Mouse (Mus musculus) left cerebral cortex, postnatal 10 days (tissue): ENCODE data around the gene E130308A19Rik. TPM values are rescaled to one million over a fixed set of nuclear protein-coding genes. Genes with fewer than 3 reads are reported as not detected.
A peak's percentile ranks its signal among the peaks of the same experiment; 100 is the strongest.
"Not testable (repeated sequence)": the region's sequence is repeated elsewhere in the genome, so short reads cannot be mapped to it uniquely, and the experiment has no call there.

ENCODE experiments used
- DNase-seq, 2 experiments: peaks; one replicate each; pipeline ENCODE4 v3.0.0; 2021 to 2022; ENCODE audit warnings: low spot score in 2 of 2, mixed read lengths in 1 of 2; ENCODE audit errors: extremely low spot score in 1 of 2
- intact Hi-C: fragments of 180-260 bp; cut with DNase I; formaldehyde crosslinking; loops from one replicate; pipeline ENCODE4 v1.15.1; 2025
- total RNA-seq, 2 experiments: library from RNA; stranded (reverse); gene quantifications; 2 replicates each; pipeline ENCODE4 v1.2.3; 2021

Gene E130308A19Rik
- total RNA-seq, 2 experiments from 2014 or later: 9.3 to 10.0 TPM

DNA sequence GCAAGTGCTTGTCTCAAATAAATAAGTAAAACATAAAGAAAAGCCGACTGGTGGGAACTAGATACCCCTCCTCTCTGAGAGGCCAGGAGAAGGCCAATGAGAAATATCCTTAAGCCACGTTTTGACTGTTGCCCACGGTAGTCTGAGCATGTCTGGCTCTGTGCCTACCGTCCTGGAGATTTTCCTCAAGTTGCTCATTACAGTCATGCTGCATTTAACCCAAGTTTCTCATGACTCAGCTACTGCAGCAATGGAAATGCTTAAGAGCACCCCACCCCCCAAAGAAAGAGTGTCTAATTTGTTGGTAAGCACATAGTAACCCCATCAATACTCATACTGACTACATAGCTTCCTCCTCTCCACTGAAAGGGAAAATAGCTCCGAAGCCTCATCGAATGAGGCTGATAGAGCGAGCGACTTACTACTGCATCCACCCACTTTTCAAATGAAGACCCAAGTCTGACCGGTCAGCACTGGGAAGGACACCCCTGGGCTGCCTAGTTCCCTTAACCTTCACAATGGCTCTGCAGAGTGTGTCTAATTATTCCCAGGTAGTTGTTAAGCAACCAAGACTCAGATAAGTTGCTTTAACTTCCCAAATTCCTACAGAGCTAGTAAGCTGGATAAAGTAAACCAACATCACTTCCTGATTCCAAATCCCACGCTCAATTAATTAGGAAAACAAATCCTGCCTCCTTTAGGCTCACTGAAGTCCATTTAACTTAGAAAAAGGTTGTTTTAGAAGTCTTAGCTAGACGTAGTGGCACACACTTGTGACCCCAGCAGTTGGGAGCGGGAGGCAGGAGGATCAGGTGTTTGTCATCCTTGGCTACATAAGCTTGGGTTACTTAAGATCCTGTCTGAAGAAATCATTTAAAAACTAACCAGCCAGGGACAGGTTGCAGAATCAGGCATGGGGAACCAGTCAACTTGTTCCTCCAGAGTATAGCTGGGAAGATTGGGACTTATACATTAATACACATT lies 131.7 kb downstream of the E130308A19Rik start:
- intact Hi-C loops: loop anchor here (5.0 kb wide), 1 partner anchor 130 kb away; the partner anchor contains the start of gene E130308A19Rik
- DNase-seq: no peak

DNA sequence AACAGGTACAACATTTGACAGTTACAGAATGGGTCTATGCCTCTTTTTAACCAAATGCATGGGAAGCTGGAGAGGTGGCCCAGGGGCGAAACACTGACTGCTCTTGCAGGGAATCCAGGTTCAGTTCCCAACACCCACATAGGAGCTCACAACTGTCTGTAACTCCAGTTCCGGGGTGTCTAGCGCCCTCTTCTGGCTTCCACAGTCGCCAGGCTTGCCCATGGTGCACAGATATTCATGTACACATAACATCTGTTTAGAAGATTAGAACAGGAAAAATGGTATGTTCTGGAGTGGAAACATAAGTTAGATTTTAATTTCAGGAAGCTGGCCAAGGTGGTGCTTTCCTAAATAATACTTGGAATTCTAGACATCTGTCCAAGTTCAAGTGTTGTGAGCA lies 134.0 kb downstream of the E130308A19Rik start:
- no peak for DNase-seq
- intact Hi-C loops: no loop called here

DNA sequence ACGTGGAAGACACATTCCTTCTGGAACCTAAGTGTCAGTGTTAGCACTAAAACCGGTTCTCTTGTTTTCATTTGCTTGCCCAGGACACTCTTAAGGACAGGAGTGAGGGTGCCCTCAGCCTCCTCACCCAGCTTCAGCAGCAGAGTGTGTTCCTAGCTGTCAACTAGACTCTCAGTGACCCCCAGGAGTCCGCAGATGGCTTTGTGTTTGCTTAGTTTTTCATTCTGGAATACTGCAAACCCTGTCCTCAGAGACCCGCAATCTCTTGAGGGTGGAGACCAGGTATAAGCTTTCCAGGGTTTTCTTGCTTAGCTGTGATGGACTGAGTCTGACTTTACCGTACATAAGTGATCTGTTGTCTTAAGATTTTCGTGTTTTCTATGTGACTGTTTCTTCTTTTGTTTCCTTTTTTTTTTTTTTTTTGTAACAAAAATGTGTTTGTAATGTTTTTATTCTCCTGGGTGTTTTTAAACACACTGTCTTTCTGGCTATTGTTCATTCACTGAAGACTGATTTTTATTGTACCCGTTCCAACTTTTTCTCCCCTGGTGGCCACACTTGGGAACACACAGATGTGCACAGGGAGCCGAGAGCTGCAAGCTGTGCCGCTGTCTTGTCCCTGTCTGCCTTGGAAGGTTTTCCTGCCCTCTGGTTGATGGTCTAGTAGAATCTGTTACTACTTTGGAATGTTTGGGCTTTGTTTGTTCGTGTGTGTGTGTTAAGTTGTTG lies 134.8 kb downstream of the E130308A19Rik start:
- DNase-seq: peak in 1 of 2 experiments; percentile 64
- intact Hi-C loops: no loop called here

DNA sequence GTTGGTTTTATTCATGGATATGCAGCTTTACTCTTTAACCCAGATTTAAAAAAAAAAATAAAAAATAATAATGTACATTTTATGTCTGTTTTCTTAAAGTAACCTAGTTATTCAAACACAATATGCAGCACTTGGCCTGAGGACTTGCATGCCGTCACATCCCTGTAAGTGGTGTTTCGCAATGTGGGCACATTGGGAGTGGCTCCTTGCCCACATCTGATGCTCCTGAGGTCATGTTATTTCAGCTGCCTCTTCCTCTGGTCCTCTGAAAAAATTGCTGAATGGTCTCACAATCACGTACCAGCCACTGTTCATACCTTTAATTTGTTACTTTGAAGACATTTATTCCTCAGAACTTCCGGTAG lies 135.3 kb downstream of the E130308A19Rik start:
- intact Hi-C loops: no loop called here

DNA sequence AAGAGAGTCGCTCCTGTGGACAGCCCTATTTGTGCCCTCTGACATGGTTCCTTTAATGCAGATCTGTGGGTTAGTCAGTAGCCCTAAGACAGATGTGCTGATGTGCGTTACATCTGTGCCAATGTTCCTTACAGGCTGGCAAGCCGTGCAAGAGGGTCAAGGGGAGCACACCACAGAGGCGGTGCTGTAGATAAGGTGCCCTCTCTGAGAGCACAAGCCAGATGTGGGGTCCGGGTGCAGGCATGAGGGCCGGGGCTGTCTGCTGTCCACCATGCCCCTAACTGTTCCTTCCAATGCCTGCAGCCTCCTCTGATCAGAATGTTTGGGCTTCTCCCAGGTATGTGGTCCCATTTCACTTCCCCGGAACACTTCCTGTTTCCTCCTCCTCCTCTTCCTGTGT lies 138.9 kb downstream of the E130308A19Rik start:
- DNase-seq: no peak
- intact Hi-C loops: no loop called here

More for the DNA sequence above, 135.3 kb downstream of the E130308A19Rik start:
- DNase-seq: no peak

DNA sequence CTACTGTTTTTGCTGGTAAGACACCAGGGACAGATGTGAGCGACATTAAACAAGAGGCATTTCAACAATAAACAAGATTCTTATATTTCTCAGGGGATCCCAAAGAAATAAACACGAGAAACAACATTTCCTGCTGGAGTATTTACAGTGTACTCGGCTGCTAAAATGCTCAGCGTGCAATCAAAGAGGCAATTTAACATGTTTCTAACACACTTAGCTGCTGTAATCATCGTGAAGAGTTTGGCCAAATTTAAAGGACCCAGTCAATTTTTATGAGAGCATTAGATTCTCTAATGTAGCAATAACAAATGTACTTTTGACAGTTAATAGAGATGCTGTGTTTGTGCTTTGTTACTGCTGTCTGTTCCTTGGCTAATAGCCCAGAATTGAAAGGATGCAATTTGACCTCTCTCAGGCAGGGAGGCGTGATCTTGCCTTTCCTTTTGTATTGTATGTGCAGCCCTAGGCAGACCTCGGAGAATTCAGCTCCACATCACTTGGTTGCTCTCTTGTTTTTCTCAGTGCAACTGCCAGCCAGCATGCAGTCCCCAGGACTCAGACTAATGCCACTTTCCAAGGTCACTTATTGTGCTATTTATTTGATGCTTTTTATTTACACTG lies 139.5 kb downstream of the E130308A19Rik start:
- DNase-seq: no peak
- intact Hi-C loops: no loop called here

DNA sequence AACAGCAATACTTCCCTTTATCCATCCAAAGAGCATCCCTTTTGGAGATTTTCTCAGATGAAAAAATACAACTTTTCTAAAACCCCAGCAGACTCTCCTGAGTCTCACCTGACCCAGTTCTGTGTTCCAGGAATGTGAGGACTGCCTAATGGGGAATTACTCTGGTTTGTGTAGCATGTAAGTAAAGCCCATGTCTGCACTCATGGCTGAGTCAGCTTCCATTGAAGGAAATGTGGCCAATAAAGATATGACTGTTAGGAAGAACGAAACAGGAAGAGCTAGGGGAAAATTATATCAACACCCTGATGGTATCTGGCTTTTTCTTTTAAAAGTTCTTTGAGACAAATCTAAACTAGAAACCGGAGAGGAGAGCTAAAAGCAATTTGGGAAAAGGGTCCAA lies 141.7 kb downstream of the E130308A19Rik start:
- DNase-seq: no peak
- intact Hi-C loops: no loop called here

DNA sequence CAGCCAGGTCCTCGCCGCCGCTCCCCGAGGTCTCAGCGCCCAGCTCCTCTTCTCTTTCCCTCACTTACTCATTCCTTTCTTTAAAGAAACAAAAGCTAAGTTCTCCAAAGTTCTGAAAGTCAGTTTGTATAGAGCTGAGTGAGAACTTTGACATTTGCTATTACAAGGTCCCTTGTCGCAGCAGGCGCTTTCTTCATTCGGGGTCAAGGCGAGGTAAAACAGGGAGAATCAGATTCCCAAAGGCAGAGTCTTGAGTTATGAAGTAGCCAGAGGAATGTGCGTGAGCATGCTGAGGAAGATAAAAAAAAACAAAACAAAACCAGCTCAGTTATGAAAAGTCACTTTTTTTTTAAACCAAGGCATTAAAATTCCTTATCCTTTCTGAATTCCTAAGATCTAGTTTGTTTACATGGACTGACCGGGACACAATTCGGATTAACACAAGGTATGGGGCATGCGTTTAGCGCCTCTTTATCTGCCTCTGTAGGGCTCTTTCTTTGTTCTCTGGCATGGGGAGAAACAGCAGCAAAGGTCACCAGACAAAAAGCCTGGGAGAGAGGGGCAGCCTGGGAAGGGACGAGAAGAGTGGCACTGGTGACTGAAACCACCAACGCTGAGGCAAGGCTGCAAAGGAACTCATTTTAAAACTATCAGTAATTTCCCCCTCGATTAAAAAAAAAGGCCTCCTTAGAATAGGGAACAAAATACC lies 146.3 kb downstream of the E130308A19Rik start:
- no peak for DNase-seq
- intact Hi-C loops: no loop called here

DNA sequence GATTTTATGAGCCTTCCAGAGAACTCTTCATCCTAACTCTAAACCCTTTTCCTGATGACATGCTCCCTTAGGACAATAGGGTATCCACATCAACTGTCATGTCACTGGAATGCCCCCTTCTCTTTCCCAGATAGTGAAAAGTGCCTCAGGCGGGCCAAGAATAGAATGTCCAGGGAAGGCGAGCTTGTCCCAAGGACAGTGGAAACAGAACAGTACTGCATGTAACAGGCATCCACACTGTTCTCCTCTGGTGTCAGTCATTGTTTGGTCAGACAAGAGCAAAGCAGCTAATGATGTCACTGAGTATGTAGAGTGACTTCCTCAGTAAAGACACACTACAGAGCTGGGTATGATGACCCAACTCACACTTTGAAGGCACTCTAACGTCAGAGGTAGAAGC lies 151.8 kb downstream of the E130308A19Rik start:
- intact Hi-C loops: loop anchor here (5.0 kb wide), 1 partner anchor 151 kb away; the partner anchor contains the start of gene E130308A19Rik
- DNase-seq: no peak

DNA sequence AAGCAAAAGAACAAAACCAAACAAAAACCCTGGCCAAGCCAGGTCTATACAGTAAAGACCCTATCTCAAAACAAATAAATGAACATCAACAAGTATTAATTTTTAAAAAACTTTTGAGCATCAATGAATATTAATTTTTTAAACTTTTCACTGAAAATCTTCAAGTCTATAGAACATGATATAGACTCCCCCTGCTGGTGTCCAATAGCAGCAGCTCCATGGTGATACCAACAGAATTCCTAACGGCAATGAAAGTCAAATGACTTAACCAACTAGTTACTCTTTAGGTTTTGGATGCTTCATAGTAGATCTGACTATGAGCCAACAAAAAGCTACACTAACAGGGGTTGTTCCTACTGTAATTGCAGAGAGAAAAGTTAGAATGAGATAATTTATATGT lies 154.6 kb downstream of the E130308A19Rik start:
- intact Hi-C loops: loop anchor here (10.0 kb wide), 1 partner anchor 396 kb away; no protein-coding TSS in a partner anchor
- DNase-seq: no peak

DNA sequence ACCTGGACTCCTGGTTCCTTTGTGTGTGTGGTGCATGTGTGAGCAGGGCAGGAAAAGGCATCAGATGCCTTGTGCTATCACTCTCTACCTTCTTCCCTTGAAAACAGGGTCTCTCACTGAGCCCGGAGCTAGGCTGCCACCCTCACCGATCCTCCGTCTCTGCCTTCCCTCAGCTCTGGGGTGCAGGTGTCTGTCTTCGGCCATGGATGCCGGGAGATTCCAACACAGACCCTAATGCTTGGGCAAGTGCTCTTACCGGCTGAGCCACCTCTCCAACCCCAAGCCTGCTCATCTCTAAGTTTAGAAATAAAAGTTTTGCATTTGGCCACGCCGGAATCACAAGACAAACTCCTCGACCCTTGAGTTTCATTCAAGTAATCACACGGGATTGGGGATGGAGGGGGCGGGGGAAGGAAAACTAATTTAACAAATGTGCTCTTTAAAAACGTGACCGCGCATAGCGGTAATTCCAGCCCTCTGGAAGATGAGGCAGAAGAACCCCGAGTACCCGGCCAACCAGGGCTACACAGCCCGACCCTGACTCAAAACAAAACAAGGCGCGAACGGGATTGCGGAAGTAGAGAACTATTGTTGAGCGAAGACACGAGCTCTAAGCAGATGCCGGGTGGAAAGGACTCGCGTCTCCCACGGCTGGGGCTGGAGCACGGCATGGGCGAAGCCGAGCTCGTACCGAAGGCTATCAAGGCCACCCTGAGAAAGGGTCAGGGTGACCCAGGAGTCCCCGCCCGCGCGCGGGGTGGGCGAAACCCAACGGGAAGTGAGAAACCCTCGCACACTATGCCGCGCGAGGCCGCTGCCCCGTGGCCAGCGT lies 157.1 kb downstream of the E130308A19Rik start:
- no peak for DNase-seq
- intact Hi-C loops: loop anchor here (10.0 kb wide), 1 partner anchor 398 kb away; no protein-coding TSS in a partner anchor

DNA sequence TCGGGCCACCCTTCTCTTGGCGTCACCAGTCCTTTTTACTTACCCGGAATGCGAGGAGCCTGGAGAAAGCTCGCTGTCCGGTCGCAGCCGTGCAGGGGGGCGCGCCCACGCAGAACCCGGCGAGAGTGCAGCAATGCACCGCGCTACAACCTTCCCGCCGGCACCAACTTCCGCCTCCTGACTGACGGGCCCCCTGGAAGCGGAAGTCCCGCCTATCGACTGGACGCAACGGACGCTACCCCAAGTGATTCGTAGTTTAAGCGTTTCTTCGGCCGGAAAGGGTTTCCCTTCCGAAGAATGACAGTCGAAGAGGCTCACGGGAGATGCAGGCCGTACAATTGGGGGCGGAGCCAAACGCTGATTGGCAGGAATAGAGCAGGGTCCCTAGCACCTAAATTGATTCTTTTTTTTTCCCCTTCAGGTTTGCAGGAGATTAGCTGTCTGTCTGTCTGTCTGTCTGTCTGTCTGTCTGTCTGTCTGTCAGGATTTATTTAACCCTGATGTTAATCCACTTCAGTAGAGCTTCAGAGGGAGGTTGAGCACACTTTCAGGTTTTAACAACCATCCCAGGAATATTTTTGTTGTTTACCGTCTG lies 157.8 kb downstream of the E130308A19Rik start:
- DNase-seq: peak; percentile 96 to 97
- intact Hi-C loops: loop anchor here (2.0 to 10.0 kb wide), 2 partner anchors 145 to 399 kb away; no protein-coding TSS in a partner anchor

DNA sequence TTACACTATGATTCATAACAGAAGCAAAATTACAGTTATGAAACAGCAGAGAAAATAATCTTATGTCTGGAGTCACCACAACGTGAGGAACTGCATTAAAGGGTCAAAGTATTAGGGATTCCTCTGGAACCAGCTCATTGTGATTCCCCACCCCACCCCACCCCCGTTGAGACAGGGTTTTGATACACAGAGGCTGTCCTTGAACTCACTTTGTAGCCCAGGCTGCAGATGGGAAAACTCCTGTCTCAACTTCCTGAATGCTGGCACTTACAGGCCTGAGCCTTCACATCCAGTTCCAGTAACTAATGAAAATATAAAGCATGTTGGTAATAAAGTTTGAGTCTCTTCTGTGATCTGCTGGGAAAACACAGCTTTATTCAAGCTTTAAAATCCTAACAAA lies 159.4 kb downstream of the E130308A19Rik start:
- intact Hi-C loops: loop anchor here (2.0 to 10.0 kb wide), 3 partner anchors 67 to 401 kb away; no protein-coding TSS in a partner anchor
- no peak for DNase-seq

DNA sequence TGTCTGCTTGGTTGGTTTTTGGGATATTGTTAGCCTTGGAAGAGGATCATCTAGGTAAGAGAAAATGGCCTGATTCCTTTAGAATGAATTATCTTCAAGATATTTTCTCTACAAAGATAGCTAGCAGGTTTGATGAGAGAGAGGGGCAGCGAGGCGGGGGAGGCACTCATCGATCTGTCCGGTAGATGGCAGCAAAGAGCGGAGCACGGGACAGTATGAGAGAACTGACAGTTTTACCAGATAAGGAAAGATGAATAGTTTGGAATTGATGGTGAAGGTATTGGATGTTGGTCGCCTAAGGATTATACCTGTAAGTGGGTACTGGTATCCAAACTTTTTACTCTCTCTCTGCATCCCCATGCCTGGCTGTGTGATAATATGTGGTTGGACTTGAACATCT lies 160.7 kb downstream of the E130308A19Rik start:
- intact Hi-C loops: loop anchor here (2.0 to 10.0 kb wide), 3 partner anchors 66 to 402 kb away; no protein-coding TSS in a partner anchor
- peak; percentile 62 to 79 for DNase-seq

DNA sequence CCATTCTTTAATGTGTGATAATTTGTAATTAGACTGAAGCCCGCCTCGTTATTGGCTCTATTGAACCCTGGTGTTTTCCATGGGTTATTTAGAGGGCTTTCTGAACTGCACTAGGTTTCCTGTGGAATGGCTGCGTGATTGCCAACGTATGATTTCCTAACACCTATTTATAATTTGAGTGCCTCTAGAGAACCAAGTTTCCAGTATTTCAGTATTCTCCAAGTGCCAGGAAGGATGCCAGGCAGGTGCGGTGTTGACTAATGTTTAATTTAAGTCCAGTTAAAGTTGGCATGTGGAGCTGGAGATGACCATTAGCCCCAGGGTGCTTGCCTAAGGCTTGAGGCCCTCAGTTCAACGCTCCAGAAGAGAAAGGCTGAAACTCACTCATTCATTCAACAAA lies 161.1 kb downstream of the E130308A19Rik start:
- no peak for DNase-seq
- intact Hi-C loops: loop anchor here (2.0 to 10.0 kb wide), 3 partner anchors 65 to 402 kb away; no protein-coding TSS in a partner anchor

DNA sequence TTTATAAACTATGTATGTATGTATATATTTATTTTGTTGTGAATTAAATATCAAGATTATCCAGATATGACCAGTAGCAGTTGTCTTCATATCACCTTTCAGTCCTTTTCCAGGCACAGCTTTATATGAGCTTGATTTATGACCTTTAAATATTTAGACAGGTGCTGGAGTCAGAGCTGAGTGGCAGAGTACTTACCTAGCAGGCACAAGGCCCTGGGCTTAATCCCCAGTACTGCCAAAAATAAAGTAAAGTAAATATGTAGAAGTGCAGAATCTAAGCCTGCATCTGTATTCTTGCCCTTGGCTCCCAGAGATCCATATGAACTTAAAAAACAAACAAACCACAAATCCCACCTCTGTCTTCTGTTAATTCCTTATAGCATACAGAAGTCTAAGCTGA lies 163.0 kb downstream of the E130308A19Rik start:
- no peak for DNase-seq
- intact Hi-C loops: loop anchor here (5.0 to 10.0 kb wide), 2 partner anchors 63 to 404 kb away; no protein-coding TSS in a partner anchor

DNA sequence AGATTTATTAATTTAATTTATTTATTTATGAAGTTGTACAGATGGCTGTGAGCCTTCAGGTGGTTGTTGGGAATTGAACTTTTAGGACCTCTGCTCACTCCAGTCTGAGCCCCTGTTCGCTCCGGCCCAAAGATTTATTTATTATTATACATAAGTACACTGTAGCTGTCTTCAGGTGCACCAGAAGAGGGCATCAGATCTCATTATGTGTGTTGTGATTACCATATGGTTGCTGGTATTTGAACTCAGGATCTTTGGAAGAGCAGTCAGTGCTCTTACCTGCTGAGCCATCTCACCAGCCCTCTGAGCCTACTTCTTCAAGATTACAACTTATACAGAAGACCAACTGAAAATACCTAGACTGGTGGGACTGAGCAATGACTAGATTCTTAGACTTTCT lies 167.6 kb downstream of the E130308A19Rik start:
- DNase-seq, intact Hi-C loops: not testable (repeated sequence)
